Mouse (Mus musculus) layer of hippocampus, adult 18-20 months (tissue): ENCODE results near the gene Gm5426. TPM values are rescaled to one million over a fixed set of nuclear protein-coding genes. Genes with fewer than 3 reads are reported as not detected.

Source experiments
- microRNA-seq, 2 experiments: library from miRNA; unstranded; fragments of <30 nt; microRNA quantifications; one replicate each; pipeline ENCODE4 v1.2.0; 2021
- total RNA-seq, 2 experiments: library from RNA; stranded (reverse); gene quantifications; 2 replicates each; pipeline ENCODE4 v1.2.3; 2021

The Gm5426 gene
- total RNA-seq, 2 experiments from 2014 or later: not detected

Small RNA genes within 50 kb of the gene (microRNA-seq; reads per million reads assigned to microRNA genes)
- gene Gm22913: 0 reads per million in 2 experiments

Other genes with a start within 250 kb of the Gm5426 start
- gene Eea1, start 196.0 kb upstream of the Gm5426 start, total RNA-seq: 10 to 100 TPM; 37.3 to 37.5 TPM